Mouse (Mus musculus) heart, adult 2 months (tissue): ENCODE measurements around the gene Slf2.

Source experiments
- CTCF ChIP-seq: fragments of 200-600 bp; IDR thresholded peaks from 2 replicates; pipeline ENCODE4 v1.8.1; 2022; ENCODE audit warnings: antibody characterized with exemption, mild to moderate bottlenecking, moderate library complexity
- EP300 ChIP-seq: fragments of 200-500 bp; IDR thresholded peaks from 2 replicates; pipeline ENCODE4 v1.6.1; 2011; ENCODE audit warnings: low read depth, low read length, control low read depth; ENCODE audit not compliant: insufficient read depth
- POLR2A ChIP-seq: fragments of 200-500 bp; IDR thresholded peaks from 2 replicates; pipeline ENCODE4 v1.6.1; 2011; ENCODE audit warnings: mild to moderate bottlenecking, low read depth, low read length, control low read depth; ENCODE audit not compliant: insufficient read depth

DNA sequence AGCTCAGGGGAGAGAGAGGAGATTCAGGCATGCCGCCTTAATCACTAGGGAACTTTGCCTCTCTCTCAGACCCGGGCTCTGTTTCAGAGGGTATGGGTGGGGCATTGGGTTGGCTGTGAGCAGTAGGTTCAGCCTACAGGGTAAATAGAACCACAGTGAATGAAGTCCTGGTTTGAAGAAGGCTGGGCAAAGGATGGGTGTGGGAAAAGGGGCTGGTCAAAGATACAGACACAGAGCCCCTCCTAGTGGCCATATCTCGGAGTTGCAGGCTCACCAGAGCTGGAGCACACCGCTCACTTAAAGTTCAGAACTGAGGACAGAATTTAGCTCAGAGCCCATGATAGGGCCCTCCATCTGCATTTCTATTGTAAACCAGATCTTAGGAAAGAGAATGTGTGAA, 100.8 kb downstream of the Slf2 start:
- TF ChIP-seq POLR2A (no peak), CTCF (peak; percentile 96), EP300 (peak; percentile 88; the same call in 1 of the 2 replicates)
